Mouse (Mus musculus) heart, adult 18-20 months (tissue): ENCODE results near the gene Myo16. TPM values are rescaled to one million over a fixed set of nuclear protein-coding genes. Genes with fewer than 3 reads are reported as not detected.

ENCODE experiments used
- DNase-seq, 2 experiments: peaks; one replicate each; pipeline ENCODE4 v3.0.0; 2021 to 2022; ENCODE audit warnings: mixed read lengths in 1 of 2
- total RNA-seq, 2 experiments: library from RNA; stranded (reverse); gene quantifications; 2 replicates each; pipeline ENCODE4 v1.2.3; 2021

Myo16 gene
- total RNA-seq, 2 experiments from 2014 or later, result 3.2 to 6.7 TPM

GRCm38 (mm10) chr8:10557961-10558360, 404.2 kb downstream of the Myo16 start:
- no peak for DNase-seq

- no peak for DNase-seq
Measured at GRCm38 (mm10) chr8:10559479-10559878, 405.8 kb downstream of the Myo16 start.

- DNase-seq, result no peak
Measured at GRCm38 (mm10) chr8:10561616-10562015, 407.9 kb downstream of the Myo16 start.

- no peak for DNase-seq
Measured at GRCm38 (mm10) chr8:10562046-10562445, 408.3 kb downstream of the Myo16 start.

- DNase-seq, result no peak
Measured at GRCm38 (mm10) chr8:10562636-10563035, 408.9 kb downstream of the Myo16 start.

GRCm38 (mm10) chr8:10565231-10566029, 411.7 kb downstream of the Myo16 start:
- DNase-seq, result no peak

GRCm38 (mm10) chr8:10568448-10568847, 414.7 kb downstream of the Myo16 start:
- no peak for DNase-seq

GRCm38 (mm10) chr8:10574096-10574495, 420.4 kb downstream of the Myo16 start:
- peak; percentile 65 to 90 for DNase-seq

- DNase-seq, result no peak
Measured at GRCm38 (mm10) chr8:10575244-10575643, 421.5 kb downstream of the Myo16 start.

GRCm38 (mm10) chr8:10586956-10587744, 433.4 kb downstream of the Myo16 start:
- DNase-seq, result peak; percentile 48 to 57

GRCm38 (mm10) chr8:10589422-10589933, 435.8 kb downstream of the Myo16 start:
- DNase-seq, result no peak

GRCm38 (mm10) chr8:10592917-10593316, 439.2 kb downstream of the Myo16 start:
- DNase-seq, result no peak

- DNase-seq, result no peak
Measured at GRCm38 (mm10) chr8:10596353-10596752, 442.6 kb downstream of the Myo16 start.

- no peak for DNase-seq
Measured at GRCm38 (mm10) chr8:10597595-10597994, 443.9 kb downstream of the Myo16 start.

- no peak for DNase-seq
Measured at GRCm38 (mm10) chr8:10598889-10599288, 445.2 kb downstream of the Myo16 start.

- no peak for DNase-seq
Measured at GRCm38 (mm10) chr8:10606028-10606815, 452.5 kb downstream of the Myo16 start.

GRCm38 (mm10) chr8:10606816-10607209, 453.1 kb downstream of the Myo16 start:
- no peak for DNase-seq

GRCm38 (mm10) chr8:10611636-10612035, 457.9 kb downstream of the Myo16 start:
- no peak for DNase-seq

- DNase-seq, result peak; percentile 6 to 17
Measured at GRCm38 (mm10) chr8:10613371-10613770, 459.7 kb downstream of the Myo16 start.

GRCm38 (mm10) chr8:10619689-10620088, 466.0 kb downstream of the Myo16 start:
- no peak for DNase-seq

GRCm38 (mm10) chr8:10625262-10625661, 471.6 kb downstream of the Myo16 start:
- DNase-seq, result no peak

GRCm38 (mm10) chr8:10628725-10629124, 475.0 kb downstream of the Myo16 start:
- no peak for DNase-seq
